Mouse (Mus musculus) liver, embryonic 14.5 days (tissue): Measurements from ENCODE around the gene Fam57b.

Experiments
- CTCF ChIP-seq: IDR thresholded peaks from 2 replicates; pipeline ENCODE4 v1.5.1; 2016; ENCODE audit warnings: antibody characterized with exemption, low read depth, control low read depth
- EP300 ChIP-seq: IDR thresholded peaks from 2 replicates; pipeline ENCODE4 v1.6.1; 2016; ENCODE audit warnings: antibody characterized with exemption, low read depth

DNA sequence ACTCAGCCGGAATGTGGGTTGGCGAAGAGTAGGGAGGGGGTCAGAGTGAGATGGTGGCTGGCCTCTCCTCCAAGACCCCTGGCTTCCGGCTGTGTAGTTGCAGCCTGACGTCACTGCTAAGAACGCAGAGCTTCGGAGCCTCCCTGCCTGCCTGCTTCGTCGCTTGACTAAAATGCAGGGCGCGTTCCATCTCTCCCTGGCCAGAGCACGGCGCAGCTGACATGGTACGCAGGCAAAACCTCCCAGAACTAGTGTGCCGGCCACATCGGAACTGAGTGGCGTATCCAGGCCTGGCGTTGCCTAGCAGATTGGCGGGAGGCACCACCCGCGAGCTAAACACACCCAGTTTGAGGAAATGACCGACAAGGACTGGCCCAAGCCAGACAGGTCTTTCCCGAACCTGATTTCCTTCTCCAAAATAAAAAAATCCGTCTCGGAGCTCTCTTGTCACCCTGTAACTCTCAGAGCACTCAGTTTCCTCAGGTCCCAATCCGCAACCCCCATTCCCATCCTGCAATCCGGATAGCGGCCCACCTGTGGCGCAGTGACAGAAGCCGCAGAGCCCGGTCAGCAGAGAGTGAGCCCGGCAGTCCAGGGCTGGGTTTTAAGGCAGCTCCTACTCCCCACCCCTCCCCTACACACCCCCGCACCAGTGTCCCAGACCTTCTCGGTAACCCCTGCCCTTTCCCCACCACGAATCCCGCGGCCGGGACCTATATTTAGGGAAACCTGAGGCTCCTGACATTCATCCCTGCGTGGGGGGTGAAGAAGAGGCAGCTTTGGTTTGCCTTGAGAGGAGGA, 2.2 kb downstream of the Fam57b start:
- TF ChIP-seq CTCF: peak; percentile 71
- TF ChIP-seq EP300: no peak
